Mouse (Mus musculus): ENCODE data around the gene Ntn4.

- no peak for TF ChIP-seq POLR2A (IDR thresholded peaks at IDR 0.05; ENCODE audit: low read depth, low read length)
- TF ChIP-seq CTCF (IDR thresholded peaks at IDR 0.05; ENCODE audit: extremely low read depth, insufficient read depth, insufficient read length, insufficient replicate concordance) = no peak
These were observed 69.1 kb downstream of the Ntn4 start for GRCm38 (mm10) chr10:93709536-93709935.

Measured in spleen, adult 2 months (tissue).